Mouse (Mus musculus) liver, embryonic 16.5 days (tissue): ENCODE measurements around the gene Plcb2. TPM values are rescaled to one million over a fixed set of nuclear protein-coding genes. Genes with fewer than 3 reads are reported as not detected.

Source experiments
- ATAC-seq: fragments of 200-750 bp; cut with Nextera tagmentation; 2 replicates; pipeline ENCODE4 v1.8.0; 2017; ENCODE audit warnings: low read depth, mild to moderate bottlenecking, moderate number of reproducible peaks, moderate library complexity
- H3K27ac ChIP-seq: fragments of 300-500 bp; sonication (generic); 2 replicates; pipeline ENCODE4 v1.5.1; 2014; ENCODE audit warnings: mild to moderate bottlenecking, low read length
- H3K27me3 ChIP-seq: fragments of 300-500 bp; sonication (generic); 2 replicates; pipeline ENCODE4 v1.6.1; 2014; ENCODE audit warnings: low read depth, low read length, mixed read lengths; ENCODE audit not compliant: control insufficient read depth, insufficient read depth
- H3K36me3 ChIP-seq: fragments of 300-500 bp; sonication (generic); 2 replicates; pipeline ENCODE4 v1.6.1; 2014; ENCODE audit warnings: mild to moderate bottlenecking; ENCODE audit not compliant: control insufficient read depth, insufficient read depth
- H3K4me1 ChIP-seq: fragments of 300-500 bp; sonication (generic); 2 replicates; pipeline ENCODE4 v1.6.1; 2014; ENCODE audit warnings: low read depth, low read length, mixed read lengths; ENCODE audit not compliant: control insufficient read depth
- H3K4me2 ChIP-seq: fragments of 300-500 bp; sonication (generic); 2 replicates; pipeline ENCODE4 v1.6.1; 2014; ENCODE audit warnings: low read depth, low read length, mixed read lengths
- H3K4me3 ChIP-seq: fragments of 300-500 bp; sonication (generic); 2 replicates; pipeline ENCODE4 v1.5.1; 2014; ENCODE audit warnings: low read depth, mild to moderate bottlenecking, low read length
- H3K9ac ChIP-seq: fragments of 300-500 bp; sonication (generic); 2 replicates; pipeline ENCODE4 v1.6.1; 2014; ENCODE audit warnings: low read depth, low read length
- H3K9me3 ChIP-seq: fragments of 300-500 bp; sonication (generic); replicated peaks from 2 replicates; pipeline ENCODE4 v1.6.1; 2016; ENCODE audit warnings: low read length; ENCODE audit not compliant: control insufficient read depth
- WGBS: fragments of 180-500 bp; shearing (Covaris S2); extraction: QIAGEN DNeasy Blood & Tissue Kit; methylation state at CpG from one replicate; pipeline ENCODE4 v1.1.7; 2014; ENCODE audit not compliant: insufficient replicate concordance; 5-methylcytosine and 5-hydroxymethylcytosine counted together
- polyA plus RNA-seq: library from polyadenylated mRNA; unstranded; fragments of >200 nt; fragmentation: Nextera tagmentation; extraction: Ambion mirVana; gene quantifications from 2 replicates; pipeline ENCODE4 v1.2.1, GENCODE M21; 2015

Plcb2 gene
- polyA plus RNA-seq, 1 experiment from 2014 or later, result 3.0 TPM

- no peaks in the 10 kb centered on the region for H3K27me3 ChIP-seq
- no peak for ATAC-seq
- WGBS, result 1% methylated on average over 36 of the region's 37 CpGs
- peak within 1 kb of the TSS; percentile 91 for H3K4me2 ChIP-seq
- H3K4me1 ChIP-seq, result peaks cover 55% of the 10 kb centered on the region
- H3K9me3 ChIP-seq, result no peaks in the 10 kb centered on the region
- peak within 1 kb of the TSS; percentile 69 for H3K9ac ChIP-seq
- peak within 1 kb of the TSS; percentile 64 for H3K4me3 ChIP-seq
- peak within 1 kb of the TSS; percentile 68 for H3K27ac ChIP-seq
- no peaks in the 10 kb centered on the region for H3K36me3 ChIP-seq
These were observed 65.1 kb downstream of the Plcb2 start, which contains the start of gene Pak6 for GRCm38 (mm10) chr2:118662902-118663803. Gene Pak6, plus strand, starts transcription at chr2:118663303.

- H3K9ac ChIP-seq, result no peak overlapping the region
- no peak overlapping the region for H3K4me3 ChIP-seq
- peak overlapping the region; percentile 68 for H3K27ac ChIP-seq
- 34% methylated on average over 9 of the region's 9 CpGs for WGBS
- peaks cover 60% of the 10 kb centered on the region for H3K4me1 ChIP-seq
- no peaks in the 10 kb centered on the region for H3K27me3 ChIP-seq
- H3K36me3 ChIP-seq, result no peaks in the 10 kb centered on the region
- H3K9me3 ChIP-seq, result no peaks in the 10 kb centered on the region
- H3K4me2 ChIP-seq, result no peak overlapping the region; the same call in 1 of the 2 replicates
- ATAC-seq, result no peak
These were observed 66.3 kb downstream of the Plcb2 start for GRCm38 (mm10) chr2:118661891-118662290.

- Histone ChIP-seq H3K36me3 (no peaks in the 10 kb centered on the region), H3K9ac (peak overlapping the region; percentile 60), H3K9me3 (no peaks in the 10 kb centered on the region), H3K4me2 (peak overlapping the region; percentile 78), H3K4me1 (peaks cover 60% of the 10 kb centered on the region), H3K27ac (peak overlapping the region; percentile 95), H3K4me3 (peak overlapping the region; percentile 59), H3K27me3 (no peaks in the 10 kb centered on the region)
- 1% methylated on average over 4 of the region's 4 CpGs for WGBS
- ATAC-seq, result peak; percentile 66
These were observed 68.2 kb downstream of the Plcb2 start for GRCm38 (mm10) chr2:118659998-118660452.

- Histone ChIP-seq H3K4me3 (peak overlapping the region; percentile 59), H3K4me1 (peaks cover 60% of the 10 kb centered on the region), H3K27me3 (no peaks in the 10 kb centered on the region), H3K9me3 (no peaks in the 10 kb centered on the region), H3K9ac (peak overlapping the region; percentile 60), H3K36me3 (no peaks in the 10 kb centered on the region), H3K27ac (peak overlapping the region; percentile 95), H3K4me2 (peak overlapping the region; percentile 78)
- ATAC-seq, result 0 out of 2 replicates have a peak, but pooled peaks have one; percentile 3
- WGBS, result 43% methylated on average over 12 of the region's 12 CpGs
These were observed 68.7 kb downstream of the Plcb2 start for GRCm38 (mm10) chr2:118659493-118659892.

- H3K4me2 ChIP-seq, result peak overlapping the region; percentile 78
- peak; percentile 83 for ATAC-seq
- WGBS, result 10% methylated on average over 1 of the region's 1 CpGs
These were observed 69.2 kb downstream of the Plcb2 start for GRCm38 (mm10) chr2:118659077-118659476.

GRCm38 (mm10) chr2:118658457-118658856, 69.8 kb downstream of the Plcb2 start:
- H3K27ac ChIP-seq, result peak overlapping the region; percentile 95
- no peaks in the 10 kb centered on the region for H3K36me3 ChIP-seq
- H3K4me2 ChIP-seq, result peak overlapping the region; percentile 78
- WGBS, result 7% methylated on average over 4 of the region's 4 CpGs
- H3K27me3 ChIP-seq, result no peaks in the 10 kb centered on the region
- peak overlapping the region; percentile 59 for H3K4me3 ChIP-seq
- no peaks in the 10 kb centered on the region for H3K9me3 ChIP-seq
- H3K4me1 ChIP-seq, result peaks cover 52% of the 10 kb centered on the region
- peak overlapping the region; percentile 43 for H3K9ac ChIP-seq
- peak; percentile 88 for ATAC-seq

More at GRCm38 (mm10) chr2:118659077-118659476, 69.2 kb downstream of the Plcb2 start:
- H3K9ac ChIP-seq, result peak overlapping the region; percentile 60
- no peaks in the 10 kb centered on the region for H3K36me3 ChIP-seq
- peak overlapping the region; percentile 59 for H3K4me3 ChIP-seq
- peak overlapping the region; percentile 95 for H3K27ac ChIP-seq
- H3K4me1 ChIP-seq, result peaks cover 58% of the 10 kb centered on the region
- H3K27me3 ChIP-seq, result no peaks in the 10 kb centered on the region
- no peaks in the 10 kb centered on the region for H3K9me3 ChIP-seq

Other genes with a start within 250 kb of the Plcb2 start
- gene Srp14, start 248.7 kb downstream of the Plcb2 start, polyA plus RNA-seq, result 85.3 and 92.3 TPM in 2 replicates
- gene Bmf, start 178.8 kb downstream of the Plcb2 start, polyA plus RNA-seq, result 0.59 and 0.62 TPM in 2 replicates
- 40.6 and 42.3 TPM in 2 replicates for gene Bub1b, start 130.2 kb downstream of the Plcb2 start, polyA plus RNA-seq
- 0.14 and 0.30 TPM in 2 replicates for gene Pak6, start 65.1 kb downstream of the Plcb2 start, polyA plus RNA-seq
- gene Ankrd63, start 24.5 kb downstream of the Plcb2 start, polyA plus RNA-seq, result 0.02 and 0.06 TPM in 2 replicates
- gene Inafm2, start 17.3 kb upstream of the Plcb2 start, polyA plus RNA-seq, result 12.0 and 12.1 TPM in 2 replicates
- 0.26 and 0.37 TPM in 2 replicates for gene Ccdc9b, start 34.2 kb upstream of the Plcb2 start, polyA plus RNA-seq
- 0.85 TPM in 1 of 2 replicates, not detected in the other for gene Phgr1, start 44.3 kb upstream of the Plcb2 start, polyA plus RNA-seq
- 0.19 TPM in 2 replicates for gene Disp2, start 51.3 kb upstream of the Plcb2 start, polyA plus RNA-seq
- 63.5 and 64.4 TPM in 2 replicates for gene Knstrn, start 85.6 kb upstream of the Plcb2 start, polyA plus RNA-seq
- 45.3 and 50.3 TPM in 2 replicates for gene Ivd, start 133.5 kb upstream of the Plcb2 start, polyA plus RNA-seq
- gene Bahd1, start 171.9 kb upstream of the Plcb2 start, polyA plus RNA-seq, result 2.9 and 3.0 TPM in 2 replicates
- 4.0 and 4.9 TPM in 2 replicates for gene Chst14, start 198.1 kb upstream of the Plcb2 start, polyA plus RNA-seq